Mouse (Mus musculus) skeletal muscle tissue, adult 2 months (tissue): ENCODE results near the gene Mrps7.
A peak's percentile ranks its signal among the peaks of the same experiment; 100 is the strongest.

Experiments
- DNase-seq: peaks from one replicate; pipeline ENCODE4 v3.0.0-alpha.2; 2012; ENCODE audit warnings: low read depth, low spot score

The Mrps7 gene

DNA sequence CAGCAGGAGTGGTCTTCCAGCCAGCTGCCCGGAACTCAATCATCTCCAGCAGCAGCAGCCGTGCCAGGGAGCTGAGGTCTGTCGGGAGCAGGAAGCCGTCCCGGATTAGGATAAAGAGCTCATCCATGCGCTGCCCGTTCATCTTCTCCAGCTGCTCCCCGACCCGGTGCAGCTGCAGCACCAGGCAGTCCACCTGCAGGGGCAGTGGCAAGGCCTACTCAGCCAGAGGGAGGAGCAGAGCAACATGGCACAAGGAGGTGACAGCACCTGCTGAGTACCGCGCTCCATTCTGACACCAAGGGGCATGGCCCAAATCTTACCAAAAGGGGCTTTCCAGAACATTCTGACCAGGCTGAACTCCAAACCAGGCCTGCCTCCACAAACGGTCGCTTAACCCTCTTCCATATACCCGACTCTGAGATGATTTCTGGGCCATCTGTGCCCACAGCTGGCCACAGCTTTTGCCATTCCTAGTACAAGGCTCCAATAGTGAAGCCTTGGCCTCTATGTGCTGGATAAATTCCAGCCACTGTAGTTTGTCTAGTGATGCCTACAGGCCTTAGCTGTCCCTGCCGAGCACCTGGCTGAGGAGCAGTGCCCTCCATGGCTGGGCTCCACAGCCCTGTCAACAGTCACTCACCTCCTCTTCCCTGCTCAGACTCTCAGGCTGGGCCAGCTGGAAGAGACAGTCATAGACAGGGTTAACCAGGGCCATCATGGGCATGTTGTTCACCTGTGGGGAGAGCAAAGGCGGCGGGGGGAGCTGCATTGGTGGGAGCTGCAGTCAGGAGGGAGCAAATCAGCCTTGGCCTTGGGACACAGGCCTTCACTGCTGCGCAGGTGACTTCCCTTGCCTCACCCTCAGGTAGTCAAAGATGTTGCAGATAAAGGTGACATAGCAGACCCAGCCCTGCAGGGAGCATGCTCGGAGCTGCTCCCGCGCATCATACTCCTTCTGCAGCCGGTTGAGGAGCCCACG lies 5.0 kb downstream of the Mrps7 start:
- no peak for DNase-seq

- no peak for DNase-seq
Measured at GRCm38 (mm10) chr11:115609576-115609975, 5.9 kb downstream of the Mrps7 start.

- DNase-seq: no peak
Measured at GRCm38 (mm10) chr11:115611173-115611572, 7.4 kb downstream of the Mrps7 start.

GRCm38 (mm10) chr11:115612059-115612409 lies 8.3 kb downstream of the Mrps7 start:
- peak; percentile 87 for DNase-seq

DNA sequence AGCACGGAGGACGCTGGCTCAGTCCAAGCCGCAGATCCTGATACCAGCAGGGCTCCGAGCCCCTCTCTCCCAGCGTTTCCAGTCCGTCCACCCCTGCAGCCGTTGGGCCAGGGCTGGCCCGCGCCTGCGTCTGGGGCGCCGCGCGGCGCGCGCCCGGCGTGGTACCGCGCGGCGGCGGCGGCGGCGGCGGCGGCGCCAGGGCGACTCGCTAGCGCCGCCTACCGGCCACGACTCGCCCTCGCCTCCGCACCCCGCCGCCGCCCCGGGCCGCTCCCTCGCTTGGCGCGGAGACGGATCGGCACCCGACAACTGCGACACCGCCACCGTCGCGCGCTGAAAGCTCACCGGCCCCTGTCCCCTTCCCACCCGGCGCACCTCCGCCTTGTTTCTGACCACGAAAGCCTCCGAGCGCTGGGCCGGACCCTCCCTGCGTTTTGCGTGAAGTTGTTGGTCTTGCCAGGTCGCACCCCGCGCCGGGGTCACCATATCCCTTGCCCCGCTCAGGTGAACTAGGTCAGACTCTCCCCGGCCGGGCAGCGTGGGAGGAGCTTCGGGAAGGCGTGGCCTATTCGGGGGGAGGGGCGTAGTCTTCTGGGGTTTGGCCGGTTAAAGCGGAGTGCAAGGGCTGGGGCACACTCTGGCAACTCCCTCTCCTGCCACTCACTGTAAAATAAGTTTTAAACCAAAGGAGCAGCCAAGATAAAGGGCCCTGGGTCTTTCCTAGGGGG lies 8.8 kb downstream of the Mrps7 start, which contains the start of gene Mif4gd:
Gene Mif4gd (minus strand): TSS at position 560 of the 728 bp plus-strand sequence.
- DNase-seq: peak; percentile 87

DNA sequence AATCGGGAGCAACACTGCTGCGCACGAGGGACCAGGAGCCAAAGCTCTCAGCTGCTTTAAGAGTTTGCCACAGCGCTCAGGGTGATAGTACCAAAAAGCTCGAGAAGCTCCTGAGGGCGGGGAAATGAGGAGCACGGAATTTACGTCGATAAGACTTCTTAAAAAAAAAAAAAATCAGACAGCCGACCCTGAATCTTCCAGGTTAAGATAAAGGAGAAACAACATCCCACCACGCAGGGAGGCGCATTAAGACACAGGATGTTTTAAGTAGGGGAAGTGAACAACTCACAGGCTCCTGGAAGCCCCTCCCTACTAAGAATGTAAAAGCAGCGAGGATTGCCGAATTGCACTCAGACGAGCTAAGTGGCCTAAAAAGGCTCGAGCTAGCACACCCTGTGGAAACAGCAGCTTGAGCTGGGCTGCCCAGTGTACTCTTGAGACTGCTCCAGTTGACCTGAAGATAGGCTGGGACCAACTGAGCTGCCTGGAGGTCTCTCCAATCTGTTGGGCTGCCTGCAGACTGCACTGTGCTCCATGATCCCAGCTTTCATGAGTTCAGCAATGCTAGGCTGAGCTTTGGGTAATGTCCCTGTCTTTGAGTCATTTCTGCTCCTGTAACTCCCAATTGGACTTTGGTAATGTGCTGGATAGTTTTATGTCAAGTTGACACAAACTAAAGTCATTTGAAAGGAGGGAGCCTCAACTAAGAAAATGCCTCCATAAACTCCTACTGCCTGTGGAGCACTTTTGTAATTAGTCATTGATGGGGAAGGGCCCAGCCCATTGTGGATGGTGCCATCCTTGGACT lies 9.6 kb downstream of the Mrps7 start:
- DNase-seq: no peak

DNA sequence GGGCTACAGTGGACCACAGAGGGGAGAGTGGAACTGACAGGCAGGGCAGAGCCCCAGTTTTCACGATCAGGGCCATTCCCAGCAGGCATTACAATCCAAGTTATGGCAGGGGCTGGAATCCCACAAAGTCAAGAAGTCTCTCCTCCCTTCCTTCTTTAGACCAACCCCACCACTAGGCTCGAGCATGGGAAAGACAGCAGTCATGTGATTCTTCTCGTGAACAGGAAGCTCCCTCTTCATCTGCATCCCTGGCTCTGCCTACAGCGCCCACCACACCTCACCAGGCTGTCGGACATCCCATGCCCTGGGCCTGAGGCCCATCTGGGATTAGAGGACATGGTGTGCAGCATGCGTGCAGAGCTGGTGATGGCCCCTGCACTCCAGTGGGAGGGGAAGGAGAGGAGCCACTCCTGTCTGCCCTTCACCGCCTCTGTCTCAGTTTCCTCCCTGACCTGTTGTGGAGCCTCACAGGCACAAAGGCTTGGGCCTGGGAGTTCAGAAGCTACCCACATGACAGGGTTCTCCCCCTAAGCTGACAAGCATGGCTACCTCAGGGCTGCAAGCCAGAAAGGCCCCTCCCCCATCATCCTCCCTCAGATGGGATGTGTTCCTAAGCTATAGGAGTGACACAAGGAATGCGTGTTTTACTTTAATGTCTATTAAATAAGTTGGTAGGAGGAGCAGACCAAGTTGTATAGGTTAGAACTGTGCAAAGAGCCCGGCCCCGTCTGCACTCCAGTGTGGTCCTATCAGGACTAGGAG lies 10.8 kb downstream of the Mrps7 start:
- no peak for DNase-seq

- DNase-seq: no peak
Measured at GRCm38 (mm10) chr11:115615108-115615825, 11.5 kb downstream of the Mrps7 start.

- DNase-seq: no peak
Measured at GRCm38 (mm10) chr11:115615875-115616274, 12.2 kb downstream of the Mrps7 start.

DNA sequence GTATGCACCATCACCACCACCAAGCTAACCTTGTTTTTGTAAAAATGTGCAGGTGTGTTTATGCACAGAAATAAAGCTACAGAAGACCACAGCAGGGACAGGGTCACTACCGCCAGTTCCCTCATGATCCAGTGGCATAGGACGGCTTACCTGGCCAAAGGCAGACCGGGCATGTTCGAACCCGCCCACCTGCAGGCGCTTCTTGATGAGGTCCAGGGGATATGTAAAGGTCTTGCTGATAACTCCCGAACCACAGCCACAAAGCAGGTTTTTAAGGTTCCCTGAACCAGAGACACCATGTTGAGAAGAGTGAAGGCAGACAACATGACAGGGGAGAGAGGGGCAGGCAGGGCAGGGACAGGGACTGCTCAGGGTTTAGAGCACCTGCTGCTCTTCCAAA lies 12.6 kb downstream of the Mrps7 start:
- no peak for DNase-seq

- DNase-seq: no peak
Measured at GRCm38 (mm10) chr11:115616893-115617292, 13.2 kb downstream of the Mrps7 start.

GRCm38 (mm10) chr11:115618001-115618400 lies 14.3 kb downstream of the Mrps7 start:
- no peak for DNase-seq

DNA sequence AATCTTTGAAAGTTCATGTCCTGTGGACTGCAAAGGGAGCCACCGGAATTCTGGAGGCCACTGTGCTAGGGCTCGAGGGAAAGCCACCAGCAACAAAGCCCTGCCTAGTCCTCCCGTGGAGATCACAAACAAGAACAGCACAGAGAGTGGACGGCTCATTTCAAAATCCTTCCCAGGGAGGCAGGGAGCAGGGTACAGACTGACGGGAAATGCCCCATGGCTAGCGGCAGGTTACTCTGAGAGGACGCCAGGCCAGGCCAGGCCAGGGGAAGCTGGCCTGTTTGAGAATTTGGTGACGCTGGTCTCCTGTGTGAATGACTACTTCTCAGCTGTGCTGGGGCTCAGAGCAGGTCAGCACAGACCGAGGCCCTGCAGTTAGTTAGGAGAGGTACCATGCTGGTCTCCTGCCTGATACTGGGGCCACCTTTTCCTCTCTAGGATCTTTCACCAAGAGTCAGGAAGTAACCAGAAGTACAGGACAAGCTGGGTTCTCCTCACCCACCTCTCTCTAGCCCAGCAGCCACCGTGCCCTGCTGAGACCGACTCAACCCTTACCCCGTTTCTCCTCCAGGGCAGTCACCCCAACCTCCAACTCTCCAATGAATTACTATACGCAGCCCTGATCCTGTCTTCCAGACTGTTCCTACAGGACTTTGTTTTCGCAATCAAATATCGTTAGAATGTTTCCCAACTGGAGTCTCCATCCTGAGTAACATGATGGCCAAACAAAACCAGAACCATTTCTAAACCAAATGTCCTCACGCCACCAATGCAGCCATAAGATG lies 15.2 kb downstream of the Mrps7 start:
- DNase-seq: no peak

DNA sequence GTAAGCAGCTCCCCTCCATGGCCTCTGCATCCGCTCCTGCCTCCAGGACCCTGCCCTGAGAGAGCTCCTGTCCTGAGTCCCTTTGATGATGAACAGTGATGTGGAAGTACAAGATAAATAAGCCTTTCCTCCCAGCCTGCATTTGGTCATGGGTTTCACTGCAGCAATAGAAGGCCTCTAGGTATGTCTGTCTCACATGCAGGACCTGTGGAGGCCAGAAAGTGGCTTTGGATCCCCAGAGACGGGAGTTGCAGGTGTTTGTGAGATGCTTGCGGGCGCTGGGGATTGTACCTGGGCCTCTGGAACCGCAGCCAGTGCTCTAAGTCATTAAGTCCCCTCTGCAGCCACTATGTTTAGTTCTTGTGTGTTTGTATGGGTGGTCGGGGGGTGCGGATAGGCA lies 16.2 kb downstream of the Mrps7 start:
- DNase-seq: no peak

- DNase-seq: no peak
Measured at GRCm38 (mm10) chr11:115623487-115624070, 19.9 kb downstream of the Mrps7 start.

GRCm38 (mm10) chr11:115625877-115626276 lies 22.2 kb downstream of the Mrps7 start:
- DNase-seq: peak; percentile 80

- DNase-seq: no peak
Measured at GRCm38 (mm10) chr11:115626824-115627616, 23.3 kb downstream of the Mrps7 start.

- DNase-seq: peak; percentile 100
Measured at GRCm38 (mm10) chr11:115627705-115628464, 24.2 kb downstream of the Mrps7 start, which contains the start of gene Slc25a19. Gene Slc25a19, minus strand, starts transcription at chr11:115628295.
